Mouse (Mus musculus) G1E-ER4 (cell line): ENCODE results near the gene Epha6. TPM values are rescaled to one million over a fixed set of nuclear protein-coding genes. Genes with fewer than 3 reads are reported as not detected.

Experiments used
- GATA1 ChIP-seq: IDR thresholded peaks from one replicate; pipeline ENCODE4 v1.8.0; 2012; ENCODE audit warnings: low read length, inconsistent platforms
- polyA plus RNA-seq: library from polyadenylated mRNA; stranded (reverse); fragments of >175 nt; gene quantifications from 2 replicates; pipeline ENCODE4 v1.2.3, GENCODE M21; 2012

The Epha6 gene
- not detected in 2 replicates for polyA plus RNA-seq

DNA sequence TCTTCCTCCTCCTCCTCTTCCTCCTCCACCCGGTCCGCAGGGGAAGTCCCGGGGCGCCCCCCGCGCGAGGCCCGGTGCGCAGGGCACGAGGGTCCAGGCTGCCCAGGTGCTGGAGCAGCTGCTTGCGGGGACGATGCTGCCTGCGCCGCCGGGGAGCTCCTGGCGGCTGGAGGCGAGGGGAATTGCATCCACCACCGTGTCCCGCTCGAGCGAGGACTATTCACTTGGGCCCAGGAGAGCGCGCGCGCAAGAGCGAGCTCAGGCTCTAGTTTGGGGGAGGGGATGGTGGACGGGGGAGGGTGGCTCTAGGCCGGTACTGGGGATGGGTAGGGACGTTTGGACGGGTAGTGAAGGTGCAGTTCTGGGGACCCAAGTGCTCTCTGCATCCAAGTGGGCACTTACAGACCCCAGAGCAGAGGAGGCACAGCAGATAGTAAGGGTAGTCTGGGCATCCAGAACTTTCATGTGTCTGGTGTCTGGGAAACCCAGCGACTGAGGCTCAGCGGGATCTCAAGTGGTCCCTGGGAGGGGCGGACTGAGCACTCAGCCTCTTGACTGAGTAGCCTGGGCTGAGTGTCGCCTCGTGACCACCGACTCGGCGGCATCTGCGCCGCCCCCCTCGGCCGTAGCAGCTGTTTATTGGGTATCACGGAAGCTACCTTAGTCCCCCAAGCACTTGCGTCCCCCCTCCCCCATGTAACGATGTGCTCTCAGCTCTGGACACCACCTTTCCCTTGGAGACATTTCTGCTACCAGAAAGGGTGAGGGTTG, at the start of gene Epha6:
Epha6 (minus strand) TSS at position 471 of the 771 bp plus-strand sequence.
- no peak for TF ChIP-seq GATA1

GRCm38 (mm10) chr16:60651716-60652115, 46.4 kb upstream of the Epha6 start:
- TF ChIP-seq GATA1 = no peak

DNA sequence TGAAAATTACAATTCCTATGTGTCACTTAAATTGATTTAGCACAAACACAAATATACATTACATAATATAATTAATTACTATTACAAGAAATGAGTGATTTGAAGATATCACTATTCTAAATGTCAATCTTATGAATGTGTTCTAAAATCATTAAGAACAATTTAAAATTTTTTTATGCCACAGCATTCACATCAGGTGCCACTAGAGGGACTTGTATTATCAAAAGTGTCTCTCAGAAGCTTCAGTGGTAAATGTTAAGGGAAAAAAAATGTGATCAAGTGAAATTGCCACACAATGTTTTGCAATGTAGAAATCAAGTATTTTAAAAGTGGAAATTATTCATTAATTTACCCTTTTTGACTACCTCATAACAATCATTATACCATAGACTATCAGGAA, 22.8 kb upstream of the Epha6 start:
- TF ChIP-seq GATA1 = no peak

- no peak for TF ChIP-seq GATA1
Observed at GRCm38 (mm10) chr16:60605832-60606583, 677 bp upstream of the Epha6 start.

DNA sequence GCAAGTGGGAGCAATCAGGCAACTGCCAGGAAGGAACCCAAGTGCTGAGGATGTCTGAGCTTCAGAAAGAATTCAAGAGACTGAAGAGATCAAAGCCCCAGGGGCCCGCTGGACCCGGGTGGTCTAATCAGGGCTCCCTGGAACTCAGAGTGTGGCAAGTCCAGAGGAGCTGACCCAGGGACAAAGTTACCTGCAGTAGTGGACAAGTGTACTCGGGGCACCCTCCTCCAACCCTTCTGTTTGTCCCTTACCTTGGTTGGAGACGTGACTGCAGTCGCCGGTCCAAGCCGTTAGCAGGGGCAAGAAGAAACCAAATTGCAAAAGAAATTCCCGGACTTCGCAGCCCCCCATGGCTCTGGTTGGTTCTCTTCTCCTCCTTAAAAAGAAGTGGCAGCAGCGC, 718 bp downstream of the Epha6 start:
- no peak for TF ChIP-seq GATA1

DNA sequence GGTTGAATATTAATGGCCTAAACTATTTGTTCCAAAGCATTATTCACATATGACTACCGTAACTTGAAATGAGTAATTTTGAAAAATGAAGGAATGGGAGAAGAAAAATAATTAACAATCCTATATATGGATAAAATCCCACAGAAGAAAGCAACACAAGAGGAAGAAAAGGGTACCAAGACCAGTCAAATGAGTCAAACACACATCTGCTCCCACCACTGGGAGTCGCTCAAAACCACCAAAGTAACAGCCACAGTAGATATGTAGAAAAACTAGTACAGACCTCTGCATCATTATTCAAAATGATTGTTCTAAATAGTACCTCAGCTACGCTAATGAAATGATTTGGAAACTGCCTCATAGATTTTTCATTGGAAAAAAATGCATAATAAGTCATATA, 20.0 kb downstream of the Epha6 start:
- no peak for TF ChIP-seq GATA1

DNA sequence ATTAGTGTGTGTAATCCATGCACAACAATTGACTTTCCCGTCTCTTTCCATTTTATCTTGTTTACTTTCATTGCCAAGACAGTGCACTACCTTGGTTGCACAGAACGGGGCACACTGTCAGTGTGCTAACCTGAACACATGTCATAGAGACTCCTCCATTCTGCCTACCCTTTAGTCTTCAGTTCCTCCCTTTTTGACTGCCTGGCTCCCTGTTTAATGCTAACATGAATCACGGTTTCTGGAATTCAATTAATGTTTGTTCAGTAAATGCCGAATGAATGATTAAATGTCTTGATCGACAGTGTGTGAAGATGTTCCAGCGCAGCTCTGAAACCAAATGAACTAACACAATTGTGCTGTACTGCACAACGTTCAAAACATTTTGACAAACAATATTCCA, 20.6 kb downstream of the Epha6 start:
- TF ChIP-seq GATA1 = no peak

DNA sequence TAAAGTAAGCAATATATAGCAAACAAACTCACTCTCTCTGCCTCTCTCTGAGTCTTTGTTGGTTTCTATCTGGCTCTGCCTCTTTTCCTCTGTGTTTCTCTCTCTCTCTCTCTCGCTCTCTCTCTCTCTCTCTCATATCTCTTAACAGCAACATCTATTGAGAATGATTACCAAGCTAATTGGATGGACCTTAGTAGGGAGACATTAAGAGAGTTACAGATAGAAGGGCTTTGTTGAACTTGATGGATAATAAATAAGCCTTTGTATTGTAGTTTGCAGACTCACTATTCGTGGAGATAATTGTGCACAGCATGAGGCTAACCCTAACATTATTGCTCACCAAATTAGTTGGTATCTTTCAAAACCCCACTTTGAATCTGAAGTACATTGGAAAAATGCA, 34.8 kb downstream of the Epha6 start:
- TF ChIP-seq GATA1 = no peak

DNA sequence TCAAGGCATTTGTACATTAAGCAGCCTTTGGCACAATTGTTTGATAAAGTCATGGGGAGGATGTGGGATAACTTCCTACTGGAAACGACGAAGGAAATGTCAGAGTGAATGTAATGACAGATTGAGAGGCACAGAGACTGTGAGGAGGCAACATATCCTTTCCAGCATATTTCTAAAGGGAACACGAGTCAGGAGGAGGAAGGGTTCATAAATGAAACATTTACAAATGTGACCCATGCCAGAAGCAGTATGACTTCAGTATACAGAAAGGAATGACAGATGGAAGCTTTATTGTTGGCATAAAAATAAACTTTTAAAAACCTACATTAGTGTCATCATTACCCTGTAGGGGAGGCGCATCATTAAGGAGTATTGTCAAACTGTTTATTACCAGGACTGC, 60.9 kb downstream of the Epha6 start:
- TF ChIP-seq GATA1 = no peak

DNA sequence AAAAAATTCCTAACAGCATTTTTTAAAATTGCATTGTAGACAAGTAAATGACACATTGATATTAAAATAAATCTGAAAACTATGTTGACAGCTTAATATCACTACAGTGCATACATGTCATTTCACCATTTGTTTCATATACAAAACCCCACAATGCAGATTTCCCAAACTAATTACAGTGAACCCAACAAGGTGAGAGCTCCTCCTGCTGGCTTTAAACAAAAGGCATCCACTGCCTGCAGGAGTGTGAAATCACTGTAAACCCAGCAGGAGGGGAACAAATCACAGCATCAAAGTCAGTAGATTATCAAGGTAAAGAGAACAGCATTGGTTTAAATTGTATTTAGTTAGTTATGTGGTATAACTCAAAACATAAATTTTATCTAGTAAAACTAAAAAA, 67.1 kb downstream of the Epha6 start:
- TF ChIP-seq GATA1 = no peak

GRCm38 (mm10) chr16:60509707-60510106, 95.6 kb downstream of the Epha6 start:
- TF ChIP-seq GATA1 = no peak

GRCm38 (mm10) chr16:60499567-60499966, 105.8 kb downstream of the Epha6 start:
- no peak for TF ChIP-seq GATA1

- no peak for TF ChIP-seq GATA1
Observed at GRCm38 (mm10) chr16:60475776-60476175, 129.6 kb downstream of the Epha6 start.

DNA sequence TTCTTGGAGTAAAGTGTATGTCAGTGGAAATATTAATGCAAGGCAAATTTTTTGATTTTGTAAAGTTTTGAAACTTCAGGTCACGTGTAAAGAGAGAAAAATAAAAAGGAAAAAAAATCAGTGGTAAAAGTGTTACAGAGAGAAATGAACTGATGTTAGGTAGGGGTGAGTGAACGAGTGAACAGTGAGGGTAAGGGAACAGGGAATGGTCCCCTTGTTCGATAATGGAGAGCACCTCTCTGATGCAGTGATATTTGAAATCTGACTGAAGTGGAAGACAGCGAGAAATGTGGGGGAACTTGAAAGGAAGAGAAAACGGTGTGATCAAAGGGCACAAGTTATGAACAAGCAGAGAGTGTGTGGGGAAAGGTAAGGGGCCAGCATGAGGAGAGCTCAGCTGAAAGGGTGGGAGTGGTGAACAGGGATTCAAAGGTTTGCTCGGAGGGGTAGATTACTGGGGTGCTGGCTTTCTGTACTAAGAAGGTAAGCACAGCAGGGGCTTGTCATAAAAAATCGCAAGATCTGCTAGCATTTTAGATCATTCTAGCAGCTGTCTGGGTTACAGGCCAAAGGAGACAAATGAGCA, 137.0 kb downstream of the Epha6 start:
- TF ChIP-seq GATA1 = no peak

GRCm38 (mm10) chr16:60435283-60435682, 170.0 kb downstream of the Epha6 start:
- no peak for TF ChIP-seq GATA1

- no peak for TF ChIP-seq GATA1
Observed at GRCm38 (mm10) chr16:60434241-60434640, 171.1 kb downstream of the Epha6 start.
